Mouse (Mus musculus) MEL-GATA-1-ER (cell line): ENCODE data around the gene Plekhm2.

Source experiments
- DNase-seq: peaks from one replicate; pipeline ENCODE4 v3.0.0-alpha.2; 2012; ENCODE audit warnings: low read depth; ENCODE audit errors: extremely low read depth

The Plekhm2 gene

DNA sequence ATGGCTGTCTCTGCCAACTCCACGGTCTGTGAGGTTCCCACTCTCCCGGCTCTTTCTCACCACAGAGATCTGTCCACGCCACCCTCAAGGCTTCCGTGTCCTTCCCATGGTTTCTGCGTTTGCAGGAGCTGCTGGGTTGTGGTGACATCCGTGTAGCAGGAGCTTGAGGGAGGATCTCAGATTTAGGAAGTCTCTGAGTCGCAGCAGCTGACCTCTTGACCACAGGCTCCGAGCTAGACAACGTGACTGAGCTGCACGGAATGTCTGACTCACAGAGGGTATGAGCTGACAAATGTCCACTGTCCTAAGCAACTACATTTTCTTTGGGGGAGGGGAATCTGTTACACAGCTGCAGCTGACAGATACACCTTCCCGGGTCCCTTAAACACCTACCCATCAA is 58.8 kb downstream of the Plekhm2 start, which contains the start of gene Fblim1:
Fblim1 (minus strand) TSS at position 236 of the 400 bp plus-strand sequence.
- DNase-seq = no peak

DNA sequence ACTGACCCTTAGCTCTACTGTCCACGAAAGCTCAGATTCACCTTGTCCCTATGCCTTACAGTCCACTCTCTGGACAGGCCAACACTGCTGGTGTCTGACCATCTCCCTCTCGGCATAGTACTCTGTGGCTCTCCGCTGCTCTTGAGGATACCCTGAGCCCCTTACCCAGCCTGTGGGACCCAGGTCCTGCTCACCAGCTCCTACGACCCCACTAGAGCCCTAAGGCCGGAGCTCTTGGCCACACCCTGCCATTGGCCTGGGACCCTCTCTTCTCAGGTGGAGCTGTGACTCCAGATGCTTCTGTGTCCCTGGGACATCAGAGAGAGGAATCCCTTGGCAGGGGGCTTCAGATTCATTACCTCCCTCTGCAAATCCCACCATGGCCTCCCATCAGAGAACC is 59.3 kb downstream of the Plekhm2 start:
- no peak for DNase-seq

DNA sequence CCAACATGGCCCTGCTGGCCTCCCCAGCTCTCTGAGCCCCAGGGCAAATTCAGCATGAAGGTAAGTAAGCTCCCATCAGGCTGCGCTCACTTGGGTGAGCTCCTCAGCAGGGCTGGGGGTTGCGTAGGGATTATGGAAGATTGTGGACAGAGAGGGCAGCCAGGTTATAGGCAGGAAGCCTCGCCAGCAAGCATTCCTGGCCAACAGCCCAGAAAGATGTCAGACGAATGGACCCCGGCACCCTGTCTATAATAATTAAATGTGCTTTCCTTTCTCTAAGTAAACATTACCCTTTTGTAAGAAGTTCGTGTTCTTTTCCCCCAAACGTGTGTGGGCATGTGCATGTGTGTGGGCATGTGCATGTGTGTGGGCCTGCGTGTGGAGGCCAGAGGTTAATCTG is 60.2 kb downstream of the Plekhm2 start:
- DNase-seq = no peak

DNA sequence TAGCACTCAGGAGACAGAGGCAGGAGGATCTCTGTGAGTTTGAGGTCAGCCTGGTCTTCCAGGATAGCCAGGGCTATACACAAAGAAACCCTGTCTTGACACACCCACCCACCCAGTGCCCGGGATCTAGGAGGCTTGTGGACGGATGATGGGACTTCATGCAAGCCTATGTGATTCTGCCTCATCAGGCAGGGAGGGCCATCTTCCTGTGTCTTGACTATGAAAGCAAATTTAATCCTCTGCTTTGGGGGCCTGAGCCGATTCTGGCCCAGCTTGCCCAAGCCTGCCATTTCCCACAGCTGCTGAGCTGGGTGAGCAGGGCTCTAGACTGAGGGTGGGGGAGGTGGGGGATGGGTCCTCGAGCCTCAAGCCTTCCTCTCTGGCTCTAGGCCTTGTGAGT is 60.8 kb downstream of the Plekhm2 start:
- DNase-seq = no peak

DNA sequence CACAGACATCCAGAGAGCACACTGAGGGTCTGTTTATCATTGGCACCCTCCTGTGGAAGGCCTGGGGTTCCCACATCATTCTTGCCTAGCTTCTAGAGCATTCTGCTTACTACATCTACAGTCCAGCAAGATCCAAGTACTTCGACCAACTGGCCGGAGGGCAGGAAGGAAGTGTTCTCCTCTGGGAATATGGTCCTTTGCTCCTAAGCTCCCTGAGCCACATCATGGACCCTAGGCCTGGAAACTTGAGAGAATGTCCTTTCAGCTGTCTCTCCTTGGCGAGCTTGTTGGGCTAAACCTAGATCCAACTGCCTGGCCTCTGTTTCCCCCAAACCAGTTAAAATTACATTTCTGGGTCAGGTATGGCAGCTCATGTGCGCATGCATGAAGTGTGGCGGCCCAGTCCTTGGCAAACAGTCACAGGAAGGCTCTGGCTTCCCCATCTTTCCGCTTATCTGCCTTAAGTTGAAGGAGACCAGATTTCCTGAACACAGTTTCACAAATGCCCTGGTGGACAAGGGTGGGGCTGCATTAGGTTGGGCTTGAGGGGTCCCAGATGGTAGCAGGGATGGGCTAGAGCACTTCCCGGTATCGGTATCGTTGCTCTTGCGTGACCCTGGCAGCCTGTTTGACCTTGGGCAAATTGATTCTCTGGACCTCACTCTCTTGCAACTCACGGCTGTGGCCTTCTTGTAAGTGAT is 62.0 kb downstream of the Plekhm2 start:
- DNase-seq = no peak

DNA sequence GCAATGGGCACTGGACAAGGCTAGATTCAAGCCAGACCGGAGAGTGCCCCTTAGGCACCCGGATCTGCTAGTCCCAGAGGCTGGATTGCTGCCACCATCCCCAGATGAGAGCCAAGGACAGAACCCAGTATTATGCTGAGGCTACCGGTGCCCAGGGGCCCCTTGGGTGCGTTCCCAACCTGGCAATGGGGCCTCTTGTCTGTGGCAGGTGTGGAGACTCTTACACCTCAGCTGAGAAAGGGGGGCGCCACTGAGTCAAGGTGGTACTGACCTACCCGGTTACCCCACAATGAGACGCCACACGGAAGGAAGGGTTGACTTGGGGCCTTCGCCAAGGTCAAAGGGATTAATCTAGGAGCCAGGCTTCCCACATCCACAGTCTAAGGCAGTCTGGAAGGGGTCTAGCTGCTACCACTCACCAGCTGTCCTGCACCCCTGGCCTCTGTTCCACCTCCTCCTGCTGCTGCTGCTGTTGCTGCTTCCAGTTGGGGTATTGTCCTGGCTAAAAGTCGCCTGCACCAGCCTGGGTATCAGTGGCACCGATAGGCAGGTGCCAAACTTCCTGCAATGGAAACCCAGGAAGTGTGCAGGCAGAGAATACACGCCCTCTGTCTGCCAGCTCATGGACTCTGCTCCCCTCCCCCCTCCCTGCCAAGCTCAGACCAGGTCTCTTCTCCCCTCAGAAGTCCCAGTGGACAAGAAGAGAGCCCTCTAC is 63.4 kb downstream of the Plekhm2 start:
- no peak for DNase-seq

DNA sequence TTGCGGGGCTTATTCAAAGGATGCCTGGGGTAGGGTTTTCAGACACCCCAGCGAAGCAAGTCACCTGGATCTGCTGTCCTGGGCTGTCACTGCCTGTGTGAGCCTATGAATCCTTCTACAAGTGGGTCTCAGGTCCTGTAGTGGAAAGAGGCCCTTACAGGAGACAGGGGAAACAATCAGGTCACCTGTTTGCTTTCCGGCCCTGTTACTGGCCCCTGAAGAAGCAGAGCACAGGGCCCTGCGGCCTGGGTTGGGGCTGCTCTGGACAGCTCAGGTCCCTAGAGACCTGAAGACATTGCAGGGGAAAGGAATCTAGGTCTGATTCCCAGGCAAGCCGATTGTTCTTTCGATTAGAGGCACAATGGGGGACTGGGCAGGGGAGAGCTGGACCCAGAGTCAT is 64.3 kb downstream of the Plekhm2 start:
- no peak for DNase-seq

DNA sequence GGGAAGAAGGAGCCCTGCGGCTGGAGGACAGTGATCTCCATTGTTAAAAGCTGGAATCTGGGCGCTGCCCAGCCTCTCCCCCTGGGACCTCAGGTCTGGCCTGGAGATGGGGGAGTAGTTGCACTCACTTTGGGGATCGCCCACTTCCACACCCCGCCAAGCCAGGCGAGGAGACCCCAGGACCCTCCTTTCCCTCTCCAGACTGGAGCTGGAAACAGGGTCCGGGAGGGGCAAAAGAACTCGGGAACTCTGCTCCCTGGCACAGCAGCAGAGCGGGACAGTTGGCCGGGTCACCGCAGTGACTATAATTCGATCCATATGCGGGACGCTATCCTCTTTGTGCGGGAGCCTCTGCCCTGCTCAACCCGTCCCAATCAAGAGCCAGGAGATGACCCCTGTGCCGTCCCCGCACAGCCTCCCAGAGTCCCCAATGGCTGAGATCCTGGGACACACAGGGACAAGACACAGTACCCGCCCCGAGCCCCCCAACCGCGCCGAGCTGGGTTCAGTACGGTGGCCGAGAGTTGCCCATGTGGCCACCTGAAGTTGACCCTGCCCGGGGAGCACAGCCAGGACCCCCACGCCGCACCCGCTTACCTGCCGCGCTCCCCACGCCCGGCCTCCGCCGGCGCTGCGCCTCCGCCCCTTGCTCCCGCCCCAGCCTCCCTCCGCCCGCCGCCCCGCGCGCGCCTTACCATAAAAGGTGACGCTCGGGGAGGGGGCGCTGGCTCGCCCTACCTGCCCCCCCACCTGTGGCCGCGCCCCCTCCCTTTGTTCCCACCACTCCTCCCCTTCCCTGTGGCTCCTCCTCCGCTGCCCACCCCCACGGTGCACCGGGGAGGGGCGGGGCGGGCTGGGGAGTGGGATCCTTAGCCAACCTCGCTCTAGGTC is 65.2 kb downstream of the Plekhm2 start:
- DNase-seq = no peak

DNA sequence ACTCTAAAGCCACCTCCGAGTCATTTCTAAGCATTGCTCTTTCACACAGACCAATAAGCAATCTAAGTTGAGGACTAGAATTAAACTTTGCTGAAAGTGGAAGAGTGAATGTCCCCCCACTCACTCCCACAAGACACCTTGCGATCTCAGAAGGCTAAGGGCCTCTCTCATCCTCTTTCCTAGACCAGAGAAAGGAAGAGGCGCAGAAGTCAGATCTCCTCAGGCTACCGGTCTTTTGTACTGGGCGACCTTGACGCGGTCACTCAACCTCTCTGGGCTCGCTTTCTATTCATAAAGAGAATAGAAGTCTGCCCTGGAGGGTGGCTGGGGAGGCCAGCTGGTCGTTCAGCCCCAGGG is 65.8 kb downstream of the Plekhm2 start:
- DNase-seq = no peak

DNA sequence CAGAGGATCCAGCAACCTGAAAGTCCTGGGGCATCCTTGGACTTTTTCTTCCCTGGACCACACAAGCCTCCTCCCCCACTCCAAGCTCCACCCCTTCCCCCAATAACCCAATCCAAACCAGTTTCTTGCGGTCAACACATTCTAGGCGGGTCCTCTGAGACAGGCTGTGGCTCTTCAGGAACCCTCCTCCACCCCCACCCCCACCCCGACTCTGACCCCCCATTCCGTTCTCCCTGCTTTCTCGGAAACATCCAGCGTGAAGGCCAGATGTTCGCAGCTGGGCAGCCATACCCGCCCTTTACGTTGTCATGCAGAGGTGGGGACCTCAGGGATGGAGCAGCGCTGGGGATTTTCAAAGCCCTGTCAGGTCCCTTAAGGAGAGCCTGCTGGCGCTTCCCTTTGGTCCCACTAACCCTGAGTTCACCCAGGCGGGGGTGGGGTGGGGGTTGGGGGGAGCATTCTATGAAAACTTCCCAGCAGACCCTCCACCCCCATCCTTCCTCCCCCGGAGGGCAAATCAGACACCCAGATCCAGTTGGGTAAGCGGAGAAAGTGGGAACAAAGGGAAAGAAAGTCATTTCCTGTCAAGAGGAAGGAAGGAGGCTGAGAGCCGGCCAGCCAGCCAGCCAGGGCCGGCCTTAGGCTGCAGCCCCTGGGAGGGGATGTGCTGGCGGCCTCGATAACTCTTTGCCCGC is 66.4 kb downstream of the Plekhm2 start:
- no peak for DNase-seq

DNA sequence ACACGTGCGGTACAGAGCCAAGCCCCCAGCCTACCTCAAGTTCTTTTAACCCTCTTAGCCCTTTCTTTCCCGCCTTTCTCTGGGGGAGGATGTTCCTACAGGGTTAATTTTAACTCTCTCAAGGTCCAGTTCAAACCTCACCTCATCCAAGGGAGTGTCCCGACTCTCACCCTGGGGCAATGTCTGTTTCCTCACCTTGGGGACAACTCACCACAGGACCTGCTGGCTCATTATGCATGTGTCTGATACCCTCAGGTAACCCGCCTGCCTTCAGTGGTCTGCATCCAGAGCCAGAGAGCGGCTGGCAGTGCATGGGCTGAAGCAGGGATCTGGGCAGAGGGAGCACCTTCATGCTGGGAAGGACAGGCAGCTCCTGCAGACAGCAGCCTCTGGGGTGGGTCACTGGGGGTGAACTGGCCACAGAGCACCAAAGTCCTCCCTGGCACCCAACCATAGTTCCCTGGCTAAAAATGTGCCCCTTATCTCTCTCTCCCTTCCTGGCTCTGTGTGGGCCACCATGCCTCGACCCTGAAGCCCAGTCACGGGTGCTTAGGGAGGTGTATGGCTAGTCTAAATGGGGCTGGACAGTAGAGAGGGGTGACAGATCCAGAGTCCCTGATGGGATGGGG is 67.9 kb downstream of the Plekhm2 start:
- no peak for DNase-seq

DNA sequence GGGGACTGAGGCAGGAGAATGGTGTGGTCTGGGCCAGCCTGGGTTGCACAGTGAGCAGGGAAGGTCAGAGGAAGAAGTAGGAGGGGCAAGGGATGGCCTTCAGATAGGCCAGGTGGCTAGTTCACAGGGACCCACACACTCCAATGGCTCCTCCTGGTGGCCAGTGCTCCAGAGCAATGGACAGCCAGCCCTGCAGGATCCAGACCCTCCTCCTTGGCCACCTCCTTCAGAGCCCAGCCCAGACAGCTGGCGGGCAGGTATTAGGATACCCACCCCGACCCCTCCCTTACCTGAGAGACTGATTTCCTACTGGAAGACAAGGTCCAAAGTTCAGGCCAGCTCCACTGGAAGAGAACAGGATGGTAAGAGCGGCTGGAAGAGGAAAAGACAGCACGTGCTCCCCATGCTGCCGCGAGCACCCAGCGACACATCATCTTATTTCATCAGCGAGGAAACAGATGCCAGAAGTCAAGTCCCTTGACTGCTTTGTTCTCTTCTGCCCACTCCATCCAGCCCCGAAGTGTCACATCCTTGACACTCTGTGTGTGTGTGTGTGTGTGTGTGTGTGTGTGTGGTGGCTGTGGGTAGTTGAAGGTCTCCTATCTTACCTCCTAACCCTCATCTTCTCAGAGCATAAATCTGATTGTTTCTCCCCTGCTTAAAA is 69.0 kb downstream of the Plekhm2 start:
- no peak for DNase-seq

DNA sequence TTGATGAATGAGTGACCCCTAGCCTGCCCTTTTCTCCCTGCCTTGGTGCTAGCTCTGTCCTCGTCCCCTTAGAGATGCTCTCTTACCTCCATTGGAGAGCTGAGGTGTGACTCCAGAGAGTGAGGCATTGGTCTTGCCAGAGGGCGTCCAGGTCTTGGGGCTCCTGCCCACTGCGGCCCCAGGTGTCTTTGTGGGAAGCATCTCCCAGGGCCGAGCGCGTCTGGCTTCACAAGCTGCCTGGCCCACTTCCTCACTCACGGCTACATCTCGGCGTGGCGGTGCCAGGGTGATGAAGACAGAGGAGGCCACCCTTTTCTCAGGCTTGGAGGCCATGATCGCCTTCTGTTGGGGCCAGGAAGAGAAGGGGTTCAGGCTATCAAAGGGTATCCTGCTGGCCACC is 69.6 kb downstream of the Plekhm2 start:
- DNase-seq = no peak

DNA sequence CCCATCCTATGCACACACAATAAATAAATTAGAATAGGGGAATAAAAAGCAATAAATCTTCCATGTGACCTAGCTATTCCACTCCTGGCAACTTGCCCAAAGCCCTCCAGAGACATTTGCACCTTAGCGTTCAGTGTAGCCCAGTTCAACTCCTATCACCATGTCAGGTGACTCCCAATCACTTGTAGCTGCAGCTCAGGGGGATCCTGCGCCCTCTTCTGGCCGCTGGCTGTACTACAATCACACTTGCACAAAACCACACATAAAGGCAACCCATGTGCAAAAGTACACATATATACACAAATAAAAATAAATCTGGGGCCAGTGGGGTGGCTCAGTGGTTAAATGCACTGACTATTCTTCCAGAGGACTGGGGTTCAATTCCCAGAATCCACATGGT is 73.2 kb downstream of the Plekhm2 start:
- peak; percentile 43 for DNase-seq

DNA sequence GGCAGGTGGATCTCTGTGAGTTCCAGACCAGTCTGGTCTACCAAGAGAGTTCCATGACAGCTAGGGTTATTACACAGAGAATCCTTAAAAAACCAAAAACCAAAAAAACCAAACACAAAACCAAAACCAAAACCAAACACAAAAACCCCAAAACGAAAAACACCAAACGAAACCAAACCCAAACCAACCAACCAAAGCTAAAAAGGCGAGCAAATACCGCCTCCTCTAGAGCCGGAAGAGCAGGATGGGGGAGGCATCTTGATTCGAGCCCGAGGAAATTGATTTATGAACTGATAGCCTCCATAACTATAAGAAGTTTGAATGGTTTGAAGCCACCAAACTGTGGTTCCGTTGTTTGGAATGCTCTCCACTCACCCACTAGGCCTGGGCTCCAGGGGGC is 80.8 kb downstream of the Plekhm2 start:
- DNase-seq = no peak

DNA sequence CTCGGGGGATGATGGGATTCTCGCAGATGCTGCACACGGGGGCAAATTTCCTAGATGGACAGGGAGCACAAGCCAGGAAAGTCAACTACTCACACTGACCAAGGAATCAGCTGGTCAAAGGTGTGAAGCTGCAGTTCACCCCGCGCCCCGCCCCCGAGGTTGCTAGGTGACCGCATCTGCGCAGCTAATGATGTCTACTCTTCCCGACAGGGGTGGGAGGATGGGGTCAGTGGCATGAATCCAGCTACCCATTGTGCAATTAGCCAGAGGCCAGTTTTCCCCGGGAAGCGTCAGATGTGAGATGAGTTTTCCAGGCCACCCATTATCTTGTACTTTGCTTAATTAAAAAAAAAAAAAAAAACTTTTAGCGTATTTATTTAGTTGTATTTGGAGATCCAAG is 83.6 kb downstream of the Plekhm2 start:
- DNase-seq = no peak

DNA sequence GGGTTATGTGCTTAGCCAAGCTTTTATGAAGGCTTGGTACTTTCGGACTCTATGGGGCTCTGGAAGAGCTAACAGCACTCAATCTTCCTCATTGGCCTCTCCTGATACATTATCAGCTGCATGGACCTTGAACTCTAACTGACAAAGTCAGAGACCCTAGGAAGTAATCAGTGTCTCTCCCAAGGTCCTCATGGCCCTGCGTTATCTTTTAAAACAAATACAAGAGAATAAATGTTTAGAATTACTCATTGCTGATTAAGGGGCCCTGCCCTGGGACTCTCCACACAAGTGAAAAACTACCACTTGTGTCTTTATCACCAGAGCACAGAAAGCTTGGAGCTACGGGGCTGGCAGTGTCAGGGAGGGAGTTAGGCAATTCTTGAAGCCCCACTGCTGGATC is 85.9 kb downstream of the Plekhm2 start:
- DNase-seq = peak; percentile 21

DNA sequence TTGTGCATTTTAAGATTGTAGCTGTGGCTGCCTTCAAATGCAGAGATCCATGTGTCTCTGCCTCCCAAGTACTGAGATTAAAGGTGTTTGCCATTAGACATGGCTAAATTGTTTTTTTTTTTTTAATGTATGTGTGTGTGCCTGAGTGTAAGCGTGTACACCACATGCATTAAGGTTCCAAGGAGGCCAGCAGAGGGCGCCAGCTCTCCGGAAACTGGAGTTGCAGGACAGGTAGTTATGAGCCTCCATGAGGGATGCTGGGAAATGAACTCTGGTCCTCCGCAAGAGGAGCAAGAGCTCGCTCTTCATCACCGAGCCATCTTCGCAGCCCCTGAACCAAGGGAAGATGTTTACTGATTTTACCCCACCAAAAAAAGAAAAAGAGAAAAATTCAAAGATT is 87.8 kb downstream of the Plekhm2 start:
- DNase-seq = no peak

DNA sequence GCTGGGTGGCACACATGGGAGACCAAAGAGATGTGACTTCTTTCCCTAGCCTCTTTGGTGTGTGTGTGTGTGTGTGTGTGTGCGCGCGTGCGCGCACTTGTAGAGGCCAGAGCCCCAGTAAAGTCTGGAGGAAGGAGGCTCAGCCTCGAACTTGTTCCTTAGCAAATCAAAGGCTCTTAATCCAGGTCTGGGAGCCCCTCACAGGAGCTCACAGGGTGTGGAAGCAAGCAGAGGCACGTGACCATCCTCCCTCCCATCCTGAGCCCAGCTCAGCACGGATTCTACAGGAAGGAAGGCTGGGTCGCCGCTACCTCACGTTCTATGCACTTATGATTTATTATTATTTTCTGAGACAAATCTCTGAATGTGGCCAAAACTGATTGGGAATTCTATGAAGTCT is 88.3 kb downstream of the Plekhm2 start:
- no peak for DNase-seq
